Mouse (Mus musculus) thymus, postnatal 0 days (tissue): Measurements from ENCODE around the gene Ccdc13. TPM values are rescaled to one million over a fixed set of nuclear protein-coding genes. Genes with fewer than 3 reads are reported as not detected.

Source experiments
- DNase-seq: peaks from one replicate; pipeline ENCODE4 v3.0.0-alpha.2; 2015; ENCODE audit warnings: low spot score
- polyA plus RNA-seq: library from polyadenylated mRNA; unstranded; fragments of >200 nt; fragmentation: Nextera tagmentation; extraction: Ambion mirVana; gene quantifications from 2 replicates; pipeline ENCODE4 v1.2.1, GENCODE M21; 2015

Ccdc13 gene
- polyA plus RNA-seq, 1 experiment from 2014 or later, result 0.29 TPM

GRCm38 (mm10) chr9:121760271-121761090, 78.8 kb downstream of the Ccdc13 start:
- DNase-seq, result peak; percentile 71

GRCm38 (mm10) chr9:121759091-121760081, 79.9 kb downstream of the Ccdc13 start, which contains the start of gene Zfp651:
Zfp651 (plus strand) TSS chr9:121759330.
- DNase-seq, result no peak

GRCm38 (mm10) chr9:121757835-121758814, 81.1 kb downstream of the Ccdc13 start:
- no peak for DNase-seq

- DNase-seq, result peak; percentile 45
Measured at GRCm38 (mm10) chr9:121757432-121757831, 81.8 kb downstream of the Ccdc13 start.

- DNase-seq, result no peak
Measured at GRCm38 (mm10) chr9:121756785-121757184, 82.5 kb downstream of the Ccdc13 start.

- DNase-seq, result no peak
Measured at GRCm38 (mm10) chr9:121754624-121755023, 84.6 kb downstream of the Ccdc13 start.

- no peak for DNase-seq
Measured at GRCm38 (mm10) chr9:121752774-121753173, 86.5 kb downstream of the Ccdc13 start.

Other genes with a start within 250 kb of the Ccdc13 start
- 1.2 and 1.3 TPM in 2 replicates for gene Lyzl4, start 197.4 kb downstream of the Ccdc13 start, polyA plus RNA-seq
- 1.3 and 1.4 TPM in 2 replicates for gene Vipr1, start 196.7 kb downstream of the Ccdc13 start, polyA plus RNA-seq
- gene Sec22c, start 134.0 kb downstream of the Ccdc13 start, polyA plus RNA-seq, result 18.8 and 21.5 TPM in 2 replicates
- gene Ss18l2, start 129.1 kb downstream of the Ccdc13 start, polyA plus RNA-seq, result 127 and 128 TPM in 2 replicates
- gene Nktr, start 120.3 kb downstream of the Ccdc13 start, polyA plus RNA-seq, result 71.0 and 83.5 TPM in 2 replicates
- gene Zfp651, start 80.1 kb downstream of the Ccdc13 start, polyA plus RNA-seq, result 1.9 and 2.4 TPM in 2 replicates
- 0.34 and 0.40 TPM in 2 replicates for gene Klhl40, start 61.9 kb downstream of the Ccdc13 start, polyA plus RNA-seq
- gene Hhatl, start 47.0 kb downstream of the Ccdc13 start, polyA plus RNA-seq, result 0.40 and 0.51 TPM in 2 replicates
- gene Higd1a, start 18.9 kb upstream of the Ccdc13 start, polyA plus RNA-seq, result 142 and 156 TPM in 2 replicates
- gene Ackr2, start 58.9 kb upstream of the Ccdc13 start, polyA plus RNA-seq, result 0.26 and 0.31 TPM in 2 replicates
- 0.31 and 0.40 TPM in 2 replicates for gene Cyp8b1, start 76.8 kb upstream of the Ccdc13 start, polyA plus RNA-seq
- gene Fam198a, start 111.5 kb upstream of the Ccdc13 start, polyA plus RNA-seq, result 0.31 and 0.57 TPM in 2 replicates
- 5.8 and 6.2 TPM in 2 replicates for gene Pomgnt2, start 157.6 kb upstream of the Ccdc13 start, polyA plus RNA-seq